Comparison of ENCODE assay signal across 9 mouse cellular contexts in genomic region chr3:90294651-90295050, GRCm38 (mm10). TPM values are rescaled to one million over a fixed set of nuclear protein-coding genes. Genes with fewer than 3 reads are reported as not detected.
DNase-seq lines count a peak whose midpoint lies in the region; ATAC-seq and TF ChIP-seq lines count a peak whose summit lies in the region.
"Had no signal": no experiment of that assay in that cellular context is flagged by ENCODE, and none has a peak within 500 bp of the region (broad histone marks: within the 10 kb centered on the region; RNA-seq: fewer than 3 reads in every experiment).

No protein-coding gene starts in this region.

- H3K9me3 ChIP-seq in liver, embryonic 13.5 days (replicated peaks) = no peaks in the 10 kb centered on the region

- intact Hi-C loops in gastrocnemius, adult 2 months (cut with DNase I) = loop anchor here (5.0 kb wide), 1 partner anchor 53 kb away; no protein-coding TSS in a partner anchor

- H3K9ac ChIP-seq in liver, embryonic 13.5 days = peak overlapping the region; percentile 95

- ATAC-seq in liver, embryonic 13.5 days (ENCODE audit: low read depth) = no peak

- no peak for TF ChIP-seq POLR2A in testis, adult 2 months (IDR thresholded peaks at IDR 0.05; ENCODE audit: control insufficient read depth, low read depth, low read length)

- 43% methylated on average over 2 of the region's 2 CpGs for WGBS in liver, embryonic 13.5 days (ENCODE audit: insufficient replicate concordance)

- peak overlapping the region; percentile 90 for H3K4me2 ChIP-seq in liver, embryonic 13.5 days

- TF ChIP-seq CTCF in gastrocnemius, adult 2 months (IDR thresholded peaks at IDR 0.05) = no peak
- no peak for TF ChIP-seq CTCF in testis, adult 2 months (IDR thresholded peaks at IDR 0.05; ENCODE audit: control insufficient read depth, insufficient read depth, insufficient replicate concordance, low read depth, low read length)

- DNase-seq in gastrocnemius, adult 2 months = no peak
- DNase-seq in gastrocnemius, postnatal 25 days = no peak
- no peak for DNase-seq in testis, postnatal 10 days (ENCODE audit: low spot score)
- DNase-seq in liver, embryonic 13.5 days = no peak
- no peak for DNase-seq in ovary, postnatal 14 days (ENCODE audit: low spot score)
- no peak for DNase-seq in left cerebral cortex, adult 9 months (ENCODE audit: low spot score in 2 of 2)
- DNase-seq in urinary bladder, adult 18-20 months (ENCODE audit: low spot score in 2 of 2) = no peak
- DNase-seq: adrenal gland, adult 2 months had no signal

- H3K27me3 ChIP-seq in testis, adult 2 months (ENCODE audit: control insufficient read depth, insufficient read depth, low read length) = no peaks in the 10 kb centered on the region
- no peaks in the 10 kb centered on the region for H3K27me3 ChIP-seq in liver, embryonic 13.5 days

- peak overlapping the region; percentile 91 for H3K4me3 ChIP-seq in gastrocnemius, adult 2 months
- H3K4me3 ChIP-seq in testis, adult 2 months (ENCODE audit: control insufficient read depth, low read depth, low read length) = peak overlapping the region; percentile 98; the same call in 1 of the 2 replicates
- peak overlapping the region; percentile 84 for H3K4me3 ChIP-seq in liver, embryonic 13.5 days (replicated peaks)

- peak overlapping the region; percentile 97 for H3K27ac ChIP-seq in gastrocnemius, adult 2 months
- H3K27ac ChIP-seq in testis, adult 2 months (ENCODE audit: control insufficient read depth, insufficient read depth, low read depth, low read length) = no peak overlapping the region
- peak overlapping the region; percentile 95 for H3K27ac ChIP-seq in liver, embryonic 13.5 days

- no peaks in the 10 kb centered on the region for H3K36me3 ChIP-seq in testis, adult 2 months (ENCODE audit: control insufficient read depth, insufficient read depth, low read length)
- H3K36me3 ChIP-seq in liver, embryonic 13.5 days = 0 out of 2 replicates have a peak, but pooled peaks cover 4% of the 10 kb centered on the region

- peaks cover 3% of the 10 kb centered on the region; the same call in 1 of the 2 replicates for H3K4me1 ChIP-seq in testis, adult 2 months (ENCODE audit: control insufficient read depth, insufficient read depth, low read length)
- peaks cover 49% of the 10 kb centered on the region for H3K4me1 ChIP-seq in liver, embryonic 13.5 days (replicated peaks)

RNA-seq across cellular contexts. Expression of gene Gatad2b, which starts 1.7 kb away (rescaled TPM):
- total RNA-seq in gastrocnemius, adult 2 months (2021) = 10 to 100 TPM; 50.2 to 53.9 TPM
- total RNA-seq in gastrocnemius, postnatal 25 days (2021) = 10 to 100 TPM; 37.2 to 40.0 TPM
- polyA plus RNA-seq in testis, adult 2 months (2012; rRNA removed) = 26.2 and 34.5 TPM in 2 replicates
- polyA plus RNA-seq in liver, embryonic 13.5 days (2015; fragmentation: Nextera tagmentation; extraction: Ambion mirVana) = 3.7 and 4.0 TPM in 2 replicates

RNA-seq across cellular contexts. Expression of gene Dennd4b, which starts 29.7 kb away (rescaled TPM):
- total RNA-seq in gastrocnemius, adult 2 months (2021) = 10 to 100 TPM; 82.2 to 84.2 TPM
- 10 to 100 TPM; 71.3 to 76.9 TPM for total RNA-seq in gastrocnemius, postnatal 25 days (2021)
- 25.7 and 30.5 TPM in 2 replicates for polyA plus RNA-seq in testis, adult 2 months (2012; rRNA removed)
- 1.6 and 2.0 TPM in 2 replicates for polyA plus RNA-seq in liver, embryonic 13.5 days (2015; fragmentation: Nextera tagmentation; extraction: Ambion mirVana)

RNA-seq across cellular contexts. Expression of gene Crtc2, which starts 40.7 kb away (rescaled TPM):
- total RNA-seq in gastrocnemius, adult 2 months (2021) = 10 to 100 TPM; 16.8 to 17.3 TPM
- 10 to 100 TPM; 13.9 to 16.9 TPM for total RNA-seq in gastrocnemius, postnatal 25 days (2021)
- polyA plus RNA-seq in testis, adult 2 months (2012; rRNA removed) = 25.1 and 33.7 TPM in 2 replicates
- polyA plus RNA-seq in liver, embryonic 13.5 days (2015; fragmentation: Nextera tagmentation; extraction: Ambion mirVana) = 4.2 and 7.6 TPM in 2 replicates

RNA-seq across cellular contexts. Expression of gene Slc39a1, which starts 46.7 kb away (rescaled TPM):
- total RNA-seq in gastrocnemius, adult 2 months (2021) = 10 to 100 TPM; 41.6 to 50.6 TPM
- 10 to 100 TPM; 49.6 to 54.7 TPM for total RNA-seq in gastrocnemius, postnatal 25 days (2021)
- polyA plus RNA-seq in testis, adult 2 months (2012; rRNA removed) = 22.5 and 27.4 TPM in 2 replicates
- 31.6 and 34.1 TPM in 2 replicates for polyA plus RNA-seq in liver, embryonic 13.5 days (2015; fragmentation: Nextera tagmentation; extraction: Ambion mirVana)

RNA-seq across cellular contexts. Expression of gene Creb3l4, which starts 51.3 kb away (rescaled TPM):
- not detected for total RNA-seq in gastrocnemius, adult 2 months (2021)
- under 1 TPM in 1 of 2 experiments, not detected in 1; 0.35 TPM for total RNA-seq in gastrocnemius, postnatal 25 days (2021)
- polyA plus RNA-seq in testis, adult 2 months (2012; rRNA removed) = 305 and 322 TPM in 2 replicates
- polyA plus RNA-seq in liver, embryonic 13.5 days (2015; fragmentation: Nextera tagmentation; extraction: Ambion mirVana) = 0.36 and 0.41 TPM in 2 replicates
